Mouse (Mus musculus) T-helper 17 cell (primary cell): ENCODE results near the gene Slc6a6.

Source experiments
- in situ Hi-C, 2 experiments: fragments of 300-600 bp; cut with MboI, MseI; formaldehyde crosslinking; loops; 1 replicate in 1 of 2; 2 replicates in 1 of 2; pipeline ENCODE4 v1.15.1; 2025; ENCODE audit warnings: high pct_unique_total_duplicates in 2 of 2

Slc6a6 gene

DNA sequence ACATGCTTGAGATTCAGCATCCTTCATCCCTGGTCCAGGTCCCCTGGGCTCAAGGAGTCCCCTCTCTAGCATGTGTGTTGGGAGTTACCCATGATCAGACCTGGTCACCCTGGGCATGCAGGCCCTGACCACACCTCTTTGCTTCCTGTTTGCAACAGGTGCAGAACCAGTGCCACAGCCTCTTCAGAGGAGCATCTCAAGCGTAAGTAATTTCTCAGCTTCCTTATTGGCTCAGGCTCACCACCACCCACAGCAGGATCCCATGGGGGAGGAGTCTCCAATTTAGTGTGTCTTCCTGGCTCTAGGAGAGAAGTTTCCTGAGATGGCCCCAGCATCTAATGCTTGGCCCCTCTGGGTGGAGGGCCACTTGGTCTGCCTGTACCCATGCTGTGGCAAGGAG lies 15.0 kb downstream of the Slc6a6 start:
- in situ Hi-C loops, result no loop called here

DNA sequence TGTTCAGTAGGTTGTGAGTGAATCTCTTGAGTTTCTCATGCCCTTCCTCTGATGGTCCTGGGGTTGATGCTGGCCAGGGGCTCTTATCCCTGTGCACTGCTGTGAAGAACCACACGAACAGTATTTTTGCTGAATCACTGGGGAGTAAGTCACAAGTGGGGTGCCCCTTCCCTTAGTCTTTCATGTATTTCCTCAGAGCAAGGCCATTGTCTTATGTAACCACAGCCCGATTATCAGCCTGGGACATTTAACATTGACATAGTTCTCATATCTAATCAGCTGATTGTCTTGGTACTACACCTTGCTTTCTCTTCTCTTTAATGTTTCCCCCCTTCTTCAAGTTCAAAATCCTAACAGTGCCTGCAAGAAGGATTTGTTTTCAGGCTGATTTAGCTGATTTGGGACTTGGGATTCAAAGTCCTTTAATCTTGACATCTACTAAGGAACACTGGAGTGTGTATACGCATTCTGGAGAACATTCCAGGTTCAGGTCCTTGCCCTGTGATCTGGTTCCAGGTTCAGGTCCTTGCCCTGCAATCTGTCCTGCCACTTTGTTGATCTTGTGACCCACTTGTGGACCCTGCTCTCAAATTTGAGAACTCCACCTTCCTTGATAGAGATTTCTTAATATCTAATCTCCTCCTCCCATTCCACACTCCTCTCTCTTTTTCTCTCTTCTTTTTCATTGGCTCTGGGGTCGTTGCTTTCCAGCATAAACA lies 15.8 kb downstream of the Slc6a6 start:
- in situ Hi-C loops, result loop anchor here in 1 of 2 experiments (10.0 kb wide), 1 partner anchor 585 kb away; the partner anchor contains the start of gene Nup210

DNA sequence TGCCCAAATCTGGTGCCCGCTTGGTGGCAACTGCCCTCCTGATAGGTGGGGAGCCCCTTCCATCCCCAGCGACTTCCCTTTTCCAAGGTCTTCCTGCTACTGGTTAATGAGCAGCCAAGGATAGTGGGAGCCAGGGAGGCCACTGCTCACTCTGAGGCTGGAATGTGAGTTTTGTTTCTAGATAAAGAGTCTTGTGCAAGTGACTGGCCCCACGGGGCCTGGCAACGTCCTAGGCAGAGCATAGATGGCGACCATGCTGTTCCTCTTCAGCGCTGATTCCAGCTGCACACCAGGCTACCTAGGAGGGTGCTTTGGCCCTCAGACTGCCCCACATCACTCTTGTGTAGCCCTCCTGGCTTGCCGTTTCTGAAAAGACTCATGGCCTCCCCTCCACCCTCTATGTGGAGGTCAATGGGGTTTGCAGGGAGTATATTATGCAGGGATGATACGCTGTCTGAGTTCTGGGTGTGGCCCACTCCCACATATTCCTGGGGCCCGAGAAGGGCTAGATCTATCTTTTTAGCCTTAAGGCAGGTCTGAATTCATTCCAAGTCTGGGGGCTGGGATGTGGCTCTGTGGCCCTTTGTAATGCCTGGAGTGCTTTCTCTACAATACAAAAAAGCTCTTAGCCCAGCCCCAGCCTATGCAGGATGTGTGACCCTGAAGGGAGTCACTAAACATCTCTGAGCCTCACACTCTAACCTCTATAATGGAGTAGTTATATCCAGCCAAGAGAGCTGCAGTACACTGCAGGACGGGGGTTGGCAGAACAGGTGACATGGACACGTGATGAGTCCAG lies 17.2 kb downstream of the Slc6a6 start:
- in situ Hi-C loops, result loop anchor here in 1 of 2 experiments (10.0 kb wide), 1 partner anchor 586 kb away; the partner anchor contains the start of gene Nup210

DNA sequence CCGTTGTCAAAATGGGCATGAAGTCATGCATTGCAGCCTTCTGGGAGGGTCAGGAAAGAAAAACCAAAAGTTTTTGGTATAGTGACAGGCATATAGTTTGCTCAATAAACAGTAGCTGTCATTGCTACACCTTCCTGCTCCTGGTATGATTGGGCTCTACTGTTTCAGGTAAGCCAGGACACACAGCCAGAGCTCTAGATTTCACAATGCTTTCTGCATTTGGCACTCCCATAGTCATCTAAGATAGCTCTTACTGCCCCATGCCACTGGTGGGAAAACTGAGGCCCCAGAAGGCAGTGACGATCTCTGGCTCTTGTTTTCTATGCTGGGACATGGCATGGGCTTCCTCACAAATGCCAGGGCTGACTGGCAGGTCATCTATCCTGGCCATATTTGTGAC lies 19.6 kb downstream of the Slc6a6 start:
- in situ Hi-C loops, result loop anchor here in 1 of 2 experiments (10.0 kb wide), 1 partner anchor 589 kb away; the partner anchor contains the start of gene Nup210

DNA sequence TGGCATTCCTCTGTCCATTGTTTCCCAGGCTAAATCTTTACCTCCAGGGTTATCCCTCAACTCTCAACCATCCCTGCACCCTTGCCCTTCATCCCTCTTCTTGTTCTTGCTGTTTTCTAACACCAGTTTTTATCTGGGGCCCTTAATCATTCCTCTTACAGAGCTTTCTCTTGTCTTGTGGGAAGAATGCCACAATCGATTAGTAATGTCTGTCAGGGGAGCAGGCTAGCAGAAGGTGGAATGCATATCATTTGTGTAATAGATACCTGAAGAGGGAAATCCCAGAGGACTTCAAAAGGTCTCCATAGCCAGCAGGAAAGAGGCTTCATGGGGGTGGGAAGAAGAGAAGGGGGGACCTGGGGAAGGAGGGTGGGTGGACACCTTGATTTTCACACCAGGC lies 20.6 kb downstream of the Slc6a6 start:
- in situ Hi-C loops, result loop anchor here in 1 of 2 experiments (10.0 kb wide), 1 partner anchor 590 kb away; the partner anchor contains the start of gene Nup210

DNA sequence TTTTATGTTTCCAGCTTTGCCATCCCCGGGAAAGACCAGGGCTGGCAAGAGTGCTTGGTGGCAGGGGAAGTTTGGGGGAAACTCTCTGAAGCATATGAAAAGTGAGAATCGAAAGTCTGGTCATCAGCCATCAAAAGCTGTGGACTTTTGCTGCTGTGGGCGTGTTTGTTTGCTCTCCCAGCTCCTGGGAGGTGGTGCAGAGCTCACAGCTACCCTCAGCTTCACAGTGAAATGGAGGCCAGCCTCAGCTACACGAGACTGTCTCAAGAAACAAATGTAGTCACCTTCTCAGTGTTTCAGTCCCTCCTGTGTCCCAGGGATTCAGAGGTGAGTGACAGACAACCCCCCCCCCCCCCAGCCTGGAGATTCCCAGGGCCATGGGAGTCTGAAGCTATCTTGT lies 21.8 kb downstream of the Slc6a6 start:
- in situ Hi-C loops, result loop anchor here in 1 of 2 experiments (10.0 kb wide), 1 partner anchor 591 kb away; the partner anchor contains the start of gene Nup210

DNA sequence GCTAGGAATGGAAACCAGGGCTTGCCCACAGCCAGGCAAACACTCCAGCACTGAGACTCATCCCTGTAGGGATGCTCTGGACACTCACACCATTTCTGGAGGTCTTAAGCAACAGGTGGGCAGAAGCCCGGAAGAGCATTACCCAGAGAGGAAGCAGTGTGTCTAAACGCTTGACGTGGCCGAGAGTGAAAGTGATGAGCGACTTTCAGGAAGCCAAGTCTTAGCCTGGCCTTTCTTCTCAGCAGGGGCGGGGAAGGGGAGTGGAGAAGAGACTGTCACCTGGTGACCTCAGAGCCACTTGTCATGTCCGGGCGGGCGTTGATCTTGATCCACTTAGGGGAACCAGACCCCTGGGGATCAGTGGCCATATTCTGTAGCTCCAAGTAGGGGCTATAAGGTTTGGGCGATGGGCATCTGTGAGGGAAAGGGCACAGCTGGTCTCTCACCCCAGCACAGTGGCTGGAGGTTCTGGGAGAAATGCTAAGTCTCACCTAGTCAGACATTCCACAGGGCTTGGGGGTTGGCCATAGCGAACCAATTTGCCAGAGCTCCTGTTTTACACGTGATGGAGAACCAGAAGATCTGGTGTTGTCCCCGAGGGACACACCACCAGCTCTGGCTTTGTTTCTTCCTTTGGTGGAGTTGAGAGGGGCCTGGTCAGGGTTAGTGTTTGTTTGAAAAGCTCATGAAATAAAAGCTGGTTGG lies 22.4 kb downstream of the Slc6a6 start:
- in situ Hi-C loops, result loop anchor here in 1 of 2 experiments (10.0 kb wide), 1 partner anchor 591 kb away; the partner anchor contains the start of gene Nup210

DNA sequence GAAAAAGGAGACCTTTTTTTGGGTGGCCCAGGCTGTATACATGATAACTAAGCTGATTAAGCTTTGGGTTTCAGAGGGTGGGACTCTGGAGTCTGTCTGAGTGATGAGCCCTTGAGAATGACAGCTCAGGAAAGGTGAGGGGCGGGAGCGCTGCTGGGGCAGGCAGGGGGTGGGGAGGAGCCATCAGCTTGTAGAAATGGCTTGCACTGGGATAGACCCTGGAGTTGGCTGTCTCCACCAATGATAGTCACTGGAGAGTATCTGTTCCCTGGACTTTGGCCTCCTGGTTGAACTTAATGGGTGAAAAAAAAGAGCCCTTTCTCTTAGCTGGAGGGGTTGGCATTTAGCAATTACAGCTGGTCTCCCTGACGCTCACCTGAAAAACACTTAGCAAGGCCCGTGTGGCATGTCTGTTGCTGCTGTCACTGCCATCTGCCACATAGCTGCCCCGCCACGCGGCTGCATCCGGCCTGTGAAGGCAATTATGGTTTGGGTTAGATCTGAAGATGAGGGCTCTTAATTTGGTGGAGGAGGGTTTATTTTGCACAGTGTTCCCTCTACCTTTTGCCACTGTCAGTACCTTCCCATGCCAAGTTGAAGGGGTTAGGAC lies 23.5 kb downstream of the Slc6a6 start:
- in situ Hi-C loops, result loop anchor here in 1 of 2 experiments (10.0 kb wide), 1 partner anchor 593 kb away; the partner anchor contains the start of gene Nup210

DNA sequence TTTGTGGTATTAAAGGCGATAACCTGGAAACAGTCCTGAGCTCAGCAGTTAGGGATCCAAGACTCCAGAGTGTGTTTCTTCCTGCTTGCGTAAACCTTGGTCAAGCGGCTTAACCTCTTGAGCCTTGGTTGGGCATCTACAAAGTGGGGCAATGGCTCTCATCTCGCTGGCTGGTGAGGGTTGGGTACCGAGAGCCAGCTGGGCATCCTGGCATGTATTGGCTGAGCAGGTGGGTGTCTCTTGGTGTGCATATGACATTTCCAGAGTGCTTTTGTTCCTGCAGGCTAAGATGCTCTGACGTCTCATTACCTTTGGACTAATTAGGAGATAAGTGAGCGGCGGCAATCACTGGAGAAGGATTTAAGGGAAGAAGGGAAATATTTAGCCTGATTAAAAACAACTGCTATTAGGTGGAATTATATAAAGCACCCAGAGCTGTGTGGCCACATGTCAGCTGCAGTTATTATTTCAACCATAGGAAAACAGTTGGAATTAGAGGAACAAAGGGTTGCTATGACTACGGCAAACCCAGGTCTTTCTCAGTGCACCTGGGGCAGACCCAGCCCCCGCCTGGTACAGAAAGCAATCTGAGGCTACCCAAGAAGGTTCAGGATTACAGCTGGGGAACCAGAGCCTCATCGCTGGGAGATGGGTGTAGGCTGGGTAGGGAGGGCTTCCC lies 24.2 kb downstream of the Slc6a6 start:
- in situ Hi-C loops, result loop anchor here in 1 of 2 experiments (10.0 kb wide), 1 partner anchor 593 kb away; the partner anchor contains the start of gene Nup210

DNA sequence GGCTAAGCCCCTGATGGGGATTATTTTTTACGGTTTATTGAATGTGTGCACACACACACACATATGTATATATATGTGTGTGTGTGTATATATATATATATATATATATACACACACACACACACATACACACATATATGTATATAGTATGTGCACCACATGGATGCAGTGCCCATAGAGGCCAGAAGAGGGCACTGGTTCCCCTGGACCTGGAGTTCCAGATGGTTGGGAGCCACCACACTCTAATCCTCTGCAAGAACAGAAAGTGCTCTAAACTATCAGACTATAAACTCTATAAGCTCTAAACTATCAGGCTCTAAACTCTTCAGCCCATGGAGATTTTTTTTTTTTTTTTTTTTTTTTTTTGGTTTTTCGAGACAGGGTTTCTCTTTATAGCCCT lies 25.1 kb downstream of the Slc6a6 start:
- in situ Hi-C loops, result loop anchor here in 1 of 2 experiments (10.0 kb wide), 1 partner anchor 594 kb away; the partner anchor contains the start of gene Nup210

DNA sequence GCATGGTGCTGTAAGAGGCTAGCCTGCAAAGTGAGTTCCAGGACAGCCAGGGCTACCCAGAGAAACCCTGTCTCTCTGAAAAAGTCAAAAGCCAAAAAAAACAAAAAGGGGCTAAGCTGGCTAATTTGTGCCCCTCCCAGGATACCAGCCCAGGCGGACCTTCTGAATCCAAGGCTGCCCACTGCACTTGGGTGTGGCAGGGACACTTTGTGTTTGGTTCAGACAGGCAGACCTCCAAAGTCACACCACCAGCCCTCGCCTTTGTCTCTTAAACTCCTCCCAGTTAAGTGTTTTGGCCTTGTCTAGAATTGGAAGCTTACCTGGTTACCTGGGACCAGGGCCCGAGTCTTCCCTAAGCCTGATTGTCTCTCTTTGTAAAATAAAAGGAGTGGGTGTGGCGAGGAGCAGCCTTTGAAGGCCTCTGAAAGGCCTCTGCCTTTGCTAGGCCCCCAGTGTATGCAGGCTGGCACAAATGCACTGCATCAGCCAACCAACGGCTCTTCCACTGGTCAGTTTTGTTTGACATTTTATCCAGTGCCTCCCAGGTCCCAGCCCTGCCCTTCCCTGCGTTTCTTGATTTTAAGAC lies 26.6 kb downstream of the Slc6a6 start:
- in situ Hi-C loops, result no loop called here

DNA sequence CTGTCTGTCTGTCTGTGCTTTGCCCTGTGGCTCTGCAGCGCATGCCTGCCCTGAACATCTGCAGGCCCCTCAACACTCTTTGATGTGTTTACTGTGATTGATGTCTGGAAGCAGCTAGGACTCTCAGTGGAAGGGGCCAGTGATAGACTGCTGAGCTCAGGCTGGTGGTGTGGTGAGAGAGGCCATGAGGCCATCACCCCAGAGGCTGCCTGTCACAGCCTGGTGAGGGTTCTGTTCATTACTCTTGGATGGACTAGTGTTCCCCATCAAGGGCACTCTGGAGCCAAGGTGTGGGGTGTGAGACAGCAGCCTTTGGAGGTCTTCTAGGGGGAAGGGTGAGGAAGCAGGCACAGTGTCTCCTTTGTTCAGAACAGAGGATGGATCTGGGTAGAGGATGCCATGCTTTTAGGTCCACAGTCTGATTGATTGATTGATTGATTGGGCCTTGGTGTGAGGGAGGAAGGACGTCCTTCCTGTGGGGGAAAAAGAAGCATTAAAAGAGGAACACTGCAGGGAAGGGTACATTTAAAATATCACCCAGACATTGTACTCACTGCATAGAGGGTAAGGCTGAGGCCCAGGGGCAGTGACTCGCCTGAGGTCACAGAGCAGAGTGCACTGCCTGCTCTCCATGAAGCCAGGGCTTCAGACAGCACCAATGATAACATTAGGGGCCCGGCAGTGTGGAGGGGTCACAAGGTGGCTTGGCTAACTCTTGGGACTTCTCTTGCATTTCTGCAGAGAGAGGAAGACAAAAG lies 28.4 kb downstream of the Slc6a6 start:
- in situ Hi-C loops, result no loop called here

DNA sequence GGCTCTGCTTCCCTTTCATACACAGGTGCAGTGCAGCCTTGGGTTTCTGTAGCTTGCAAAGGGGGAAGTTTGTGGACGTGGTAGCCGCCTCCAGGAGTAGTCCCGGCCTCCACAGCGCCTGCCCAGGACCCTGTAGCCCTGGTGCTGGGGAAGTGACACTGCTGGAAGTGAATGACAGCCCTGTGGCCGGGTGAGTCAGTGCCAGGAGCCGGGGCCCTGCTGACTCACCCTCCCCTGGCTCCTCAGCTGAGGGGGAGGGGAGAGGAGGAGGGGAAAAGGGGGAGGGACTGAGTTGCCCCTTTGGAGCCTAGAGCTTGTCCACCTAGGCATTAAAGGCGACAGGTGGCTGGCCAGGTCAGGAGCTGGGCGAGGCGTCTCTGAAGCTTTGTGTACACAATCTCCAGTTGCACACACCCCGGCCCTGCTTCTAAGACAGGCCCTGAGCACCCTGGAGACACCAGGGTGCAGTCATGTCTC lies 29.0 kb downstream of the Slc6a6 start:
- in situ Hi-C loops, result no loop called here

DNA sequence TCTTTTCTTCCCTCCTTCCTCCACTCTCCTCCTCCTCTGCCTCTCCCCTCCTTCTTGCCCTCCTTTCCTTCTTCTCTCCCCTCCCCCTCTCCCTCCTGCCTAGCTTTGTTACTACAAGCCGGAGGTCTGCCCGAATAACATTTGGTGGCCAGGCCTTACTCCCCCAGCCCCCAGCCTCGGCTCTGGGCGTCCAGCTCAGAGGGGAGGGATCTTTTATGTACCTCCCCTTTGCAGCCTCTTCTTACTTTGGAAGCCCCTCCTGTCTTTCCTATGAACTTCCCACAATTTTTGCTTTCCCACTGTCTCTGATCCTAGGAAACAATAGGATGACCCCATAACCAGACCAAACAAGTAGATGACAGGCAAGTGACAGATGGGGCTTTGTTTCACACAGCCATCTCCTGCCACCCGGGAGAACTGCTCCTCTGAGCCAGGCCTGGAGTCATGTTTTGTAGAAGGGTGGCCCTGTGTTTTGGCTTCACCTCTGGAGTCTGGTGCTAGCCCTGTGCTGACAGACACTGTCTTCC lies 29.6 kb downstream of the Slc6a6 start:
- in situ Hi-C loops, result no loop called here

DNA sequence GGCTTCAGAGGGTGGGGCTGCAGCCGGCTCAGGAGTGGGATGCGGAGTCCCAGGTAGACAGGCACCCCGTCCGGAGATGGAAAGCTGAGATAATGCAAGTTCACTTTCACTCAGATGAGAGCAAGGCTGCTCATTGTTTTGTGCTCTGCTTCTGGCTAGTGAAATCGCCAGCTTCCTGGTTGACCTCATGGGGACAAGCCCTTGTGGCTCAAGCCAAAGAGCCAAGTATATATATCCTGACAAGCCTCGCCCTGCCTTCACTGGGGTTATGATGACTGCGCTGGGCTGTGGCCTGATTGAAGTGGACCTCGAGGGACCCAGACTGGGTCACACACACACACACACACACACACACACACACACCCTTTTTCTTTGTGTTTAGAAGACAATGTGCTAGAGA lies 31.2 kb downstream of the Slc6a6 start:
- in situ Hi-C loops, result no loop called here

DNA sequence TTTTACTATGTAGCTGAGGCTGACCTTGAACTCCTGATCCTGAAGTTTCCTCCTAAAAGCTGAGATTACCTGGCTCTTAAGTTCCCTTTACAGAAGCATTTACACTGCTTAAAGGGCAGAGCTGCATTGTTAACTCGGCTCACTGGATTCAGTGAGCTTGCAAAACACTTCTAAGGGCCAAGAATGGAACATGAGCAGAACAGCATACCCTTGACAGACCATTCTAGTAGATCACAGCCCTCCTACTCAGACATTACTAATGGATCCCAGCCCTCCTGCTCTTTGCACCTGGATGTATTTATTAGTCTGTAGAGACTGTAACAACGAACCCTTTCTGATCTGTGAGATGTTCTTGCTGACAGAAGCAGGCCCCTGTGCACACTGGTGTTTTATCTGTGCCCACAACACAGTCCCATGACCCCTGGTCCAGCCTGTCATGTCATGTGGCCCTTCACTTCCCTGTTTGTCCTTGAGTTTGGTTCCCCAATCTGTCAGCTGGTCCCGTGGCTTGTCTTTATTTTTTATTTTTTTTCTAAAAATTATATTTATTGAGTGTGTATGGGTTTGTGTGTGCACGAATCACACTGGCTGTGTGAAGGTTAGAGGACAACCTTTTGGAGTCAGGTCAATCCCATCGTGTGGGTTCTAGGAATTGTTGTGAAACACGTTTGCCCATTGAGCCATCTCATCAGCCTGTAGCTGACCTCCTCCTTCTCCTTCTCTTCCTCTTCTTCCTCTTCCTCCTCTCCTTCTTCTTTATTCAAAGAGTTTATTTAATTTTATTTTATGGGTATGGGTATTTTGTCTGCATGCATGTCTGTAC lies 32.3 kb downstream of the Slc6a6 start:
- in situ Hi-C loops, result no loop called here

DNA sequence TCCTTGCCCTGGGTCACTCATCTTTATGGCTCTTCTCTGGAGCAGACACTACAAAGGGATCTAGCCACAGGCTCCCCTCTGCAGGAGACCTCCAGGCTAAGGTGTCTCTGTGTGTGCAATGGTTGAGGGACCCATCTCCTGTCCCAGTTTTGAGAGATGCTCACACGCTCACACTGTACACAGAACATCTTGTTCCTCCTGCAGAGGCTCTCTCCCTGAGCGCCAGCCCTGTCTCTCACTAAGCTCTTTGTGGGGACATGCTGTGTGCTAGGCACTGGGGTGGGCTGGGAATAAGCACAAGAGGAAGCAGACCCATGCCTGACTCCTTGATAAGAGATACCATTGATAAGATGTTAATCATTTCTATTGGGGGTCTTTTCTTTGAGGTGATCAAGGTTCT lies 34.2 kb downstream of the Slc6a6 start:
- in situ Hi-C loops, result no loop called here

DNA sequence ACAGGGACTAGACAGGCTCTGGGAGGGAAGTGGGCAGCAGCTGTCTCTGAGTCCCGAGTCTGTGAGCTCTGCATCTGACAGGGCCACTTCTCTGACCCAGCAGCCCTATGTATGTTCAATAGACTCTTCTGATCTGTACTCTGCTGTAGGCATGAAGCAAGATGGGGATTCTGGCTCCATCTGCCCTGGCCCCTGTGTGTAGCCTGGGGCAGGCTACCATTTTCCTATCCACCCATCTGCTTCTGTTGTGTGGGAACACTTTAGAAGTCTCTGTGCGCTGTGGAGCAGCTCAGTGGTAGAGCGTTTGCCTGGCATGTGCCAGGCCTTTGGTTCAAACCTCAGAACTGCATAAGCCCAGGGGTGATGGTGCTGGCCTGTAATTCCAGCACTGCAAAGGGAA lies 34.8 kb downstream of the Slc6a6 start:
- in situ Hi-C loops, result no loop called here
